Mouse (Mus musculus): ENCODE measurements around the gene Tspan14. TPM values are rescaled to one million over a fixed set of nuclear protein-coding genes. Genes with fewer than 3 reads are reported as not detected.

Gene Tspan14
- polyA plus RNA-seq, 1 experiment from 2014 or later, result 93.4 TPM

GRCm38 (mm10) chr14:40985635-40986034, 19.0 kb upstream of the Tspan14 start:
- ATAC-seq (replicated peaks; ENCODE audit: low FRiP score, low read depth) (no peak), DNase-seq (ENCODE audit: low spot score) (no peak)
- H3K36me3 ChIP-seq (ENCODE audit: insufficient read depth, low read length), result no peaks in the 10 kb centered on the region
- H3K4me2 ChIP-seq (ENCODE audit: low read length), result no peak overlapping the region
- H3K4me1 ChIP-seq (replicated peaks; ENCODE audit: insufficient read depth, low read length), result no peaks in the 10 kb centered on the region
- no peak for TF ChIP-seq CTCF (IDR thresholded peaks at IDR 0.05; ENCODE audit: low read depth)
- no peak overlapping the region for H3K27ac ChIP-seq
- H3K9ac ChIP-seq (ENCODE audit: low read depth, low read length), result no peak overlapping the region
- no peaks in the 10 kb centered on the region for H3K27me3 ChIP-seq (ENCODE audit: insufficient read depth, low read length)
- WGBS, result 63% methylated on average over 4 of the region's 4 CpGs
- no peak overlapping the region for H3K4me3 ChIP-seq (replicated peaks; ENCODE audit: low read depth, low read length)
- H3K9me3 ChIP-seq (replicated peaks; ENCODE audit: low read length), result no peaks in the 10 kb centered on the region

- DNase-seq (ENCODE audit: low spot score) (no peak), ATAC-seq (replicated peaks; ENCODE audit: low FRiP score, low read depth) (no peak)
- H3K27me3 ChIP-seq (ENCODE audit: insufficient read depth, low read length), result no peaks in the 10 kb centered on the region
- no peaks in the 10 kb centered on the region for H3K4me1 ChIP-seq (replicated peaks; ENCODE audit: insufficient read depth, low read length)
- no peak overlapping the region for H3K9ac ChIP-seq (ENCODE audit: low read depth, low read length)
- H3K9me3 ChIP-seq (replicated peaks; ENCODE audit: low read length), result no peaks in the 10 kb centered on the region
- no peak overlapping the region for H3K4me2 ChIP-seq (ENCODE audit: low read length)
- no peak overlapping the region for H3K27ac ChIP-seq
- no peak overlapping the region for H3K4me3 ChIP-seq (replicated peaks; ENCODE audit: low read depth, low read length)
- WGBS, result 68% methylated on average over 1 of the region's 1 CpGs
- H3K36me3 ChIP-seq (ENCODE audit: insufficient read depth, low read length), result no peaks in the 10 kb centered on the region
- no peak for TF ChIP-seq CTCF (IDR thresholded peaks at IDR 0.05; ENCODE audit: low read depth)
Measured at GRCm38 (mm10) chr14:40979723-40980122, 13.1 kb upstream of the Tspan14 start.

DNA sequence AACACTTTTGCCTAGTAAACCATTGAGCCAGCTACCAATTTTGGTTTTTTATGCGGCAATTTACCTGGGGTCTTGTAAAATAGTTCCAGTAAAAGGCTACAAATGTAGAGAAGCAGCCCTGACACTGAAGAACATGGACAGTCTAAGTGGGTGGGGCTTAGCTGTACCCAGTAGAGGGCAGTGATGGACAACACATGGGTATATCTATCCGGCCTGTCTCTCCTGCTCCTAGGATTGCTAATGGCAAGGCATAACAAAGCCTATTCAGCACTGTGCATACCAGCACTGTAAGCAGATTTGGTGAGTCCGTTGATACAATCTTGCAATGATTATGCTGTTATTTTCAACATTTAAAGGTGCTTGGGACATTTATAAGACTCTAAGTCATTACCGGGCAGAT, 12.4 kb upstream of the Tspan14 start:
- no peaks in the 10 kb centered on the region for H3K27me3 ChIP-seq (ENCODE audit: insufficient read depth, low read length)
- peak; percentile 87 for ATAC-seq (replicated peaks; ENCODE audit: low FRiP score, low read depth)
- DNase-seq (ENCODE audit: low spot score), result peak; percentile 92
- no peak overlapping the region for H3K4me2 ChIP-seq (ENCODE audit: low read length)
- no peaks in the 10 kb centered on the region for H3K9me3 ChIP-seq (replicated peaks; ENCODE audit: low read length)
- H3K9ac ChIP-seq (ENCODE audit: low read depth, low read length), result no peak overlapping the region
- no peak overlapping the region for H3K27ac ChIP-seq
- 47% methylated on average over 4 of the region's 4 CpGs for WGBS
- H3K36me3 ChIP-seq (ENCODE audit: insufficient read depth, low read length), result no peaks in the 10 kb centered on the region
- TF ChIP-seq CTCF (IDR thresholded peaks at IDR 0.05; ENCODE audit: low read depth), result peak; percentile 81
- H3K4me3 ChIP-seq (replicated peaks; ENCODE audit: low read depth, low read length), result no peak overlapping the region
- H3K4me1 ChIP-seq (replicated peaks; ENCODE audit: insufficient read depth, low read length), result no peaks in the 10 kb centered on the region

DNA sequence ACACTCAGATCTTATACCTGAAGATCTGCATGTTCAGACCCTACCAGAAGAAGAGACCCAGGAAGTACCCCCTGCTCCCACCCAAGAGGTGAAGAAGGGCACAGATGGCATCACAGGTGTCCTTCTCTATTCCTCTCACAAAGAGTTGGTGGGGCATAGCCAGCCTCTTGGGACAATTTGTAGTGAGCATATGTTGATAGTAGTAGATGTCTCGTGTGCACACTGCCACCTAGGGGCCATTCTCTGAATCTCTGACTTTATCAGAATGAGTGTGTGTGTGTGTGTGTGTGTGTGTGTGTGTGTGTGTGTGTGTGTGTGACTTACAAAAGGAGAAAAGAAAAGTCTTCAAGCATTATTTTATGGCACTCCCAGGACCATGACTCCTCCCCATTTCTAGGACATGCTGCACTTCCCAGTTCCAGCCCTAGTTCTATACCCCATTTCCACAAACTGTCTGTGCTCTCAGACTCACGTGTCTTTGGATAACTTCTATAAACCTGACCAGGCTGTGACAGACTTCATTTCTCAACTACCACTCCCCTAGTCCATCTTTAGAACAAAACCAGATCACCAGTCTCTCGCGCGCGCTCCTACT, 8.6 kb upstream of the Tspan14 start:
- Histone ChIP-seq H3K9me3 (replicated peaks; ENCODE audit: low read length) (no peaks in the 10 kb centered on the region), H3K27ac (no peak overlapping the region), H3K4me3 (replicated peaks; ENCODE audit: low read depth, low read length) (no peak overlapping the region), H3K4me1 (replicated peaks; ENCODE audit: insufficient read depth, low read length) (no peaks in the 10 kb centered on the region), H3K27me3 (ENCODE audit: insufficient read depth, low read length) (no peaks in the 10 kb centered on the region), H3K36me3 (ENCODE audit: insufficient read depth, low read length) (no peaks in the 10 kb centered on the region), H3K4me2 (ENCODE audit: low read length) (no peak overlapping the region), H3K9ac (ENCODE audit: low read depth, low read length) (no peak overlapping the region)
- 73% methylated on average over 6 of the region's 6 CpGs for WGBS
- ATAC-seq (replicated peaks; ENCODE audit: low FRiP score, low read depth), result peak; percentile 77
- TF ChIP-seq CTCF (IDR thresholded peaks at IDR 0.05; ENCODE audit: low read depth), result peak; percentile 90
- peak; percentile 88 for DNase-seq (ENCODE audit: low spot score)

DNA sequence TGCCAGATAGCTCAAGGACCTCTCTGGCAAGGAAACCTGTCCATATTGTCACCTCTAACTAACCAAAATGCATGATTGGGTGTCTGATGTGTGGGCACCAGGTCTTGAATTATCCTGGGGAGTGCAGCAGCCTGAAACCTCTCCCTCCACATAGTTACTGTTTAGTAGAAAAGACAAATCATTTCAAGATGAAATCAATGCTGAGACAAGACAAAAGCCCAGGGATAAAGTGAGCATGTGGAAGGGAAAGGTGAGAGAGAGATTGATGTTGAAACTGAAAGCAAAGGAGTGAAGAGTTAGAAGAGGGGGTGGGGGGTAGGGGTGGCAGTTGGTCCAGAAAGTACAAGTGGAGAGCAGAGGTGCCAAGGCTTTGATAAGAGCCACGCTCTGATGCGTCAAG, 1.4 kb upstream of the Tspan14 start:
- H3K27ac ChIP-seq, result no peak overlapping the region
- H3K9me3 ChIP-seq (replicated peaks; ENCODE audit: low read length), result no peaks in the 10 kb centered on the region
- WGBS, result 85% methylated on average over 2 of the region's 2 CpGs
- peak overlapping the region; percentile 59; the same call in 1 of the 2 replicates for H3K4me2 ChIP-seq (ENCODE audit: low read length)
- no peak overlapping the region for H3K4me3 ChIP-seq (replicated peaks; ENCODE audit: low read depth, low read length)
- H3K36me3 ChIP-seq (ENCODE audit: insufficient read depth, low read length), result no peaks in the 10 kb centered on the region
- H3K4me1 ChIP-seq (replicated peaks; ENCODE audit: insufficient read depth, low read length), result peaks cover 22% of the 10 kb centered on the region; the same call in 1 of the 2 replicates
- H3K27me3 ChIP-seq (ENCODE audit: insufficient read depth, low read length), result no peaks in the 10 kb centered on the region
- no peak for TF ChIP-seq CTCF (IDR thresholded peaks at IDR 0.05; ENCODE audit: low read depth)
- ATAC-seq (replicated peaks; ENCODE audit: low FRiP score, low read depth) (no peak), DNase-seq (ENCODE audit: low spot score) (no peak)
- H3K9ac ChIP-seq (ENCODE audit: low read depth, low read length), result no peak overlapping the region

GRCm38 (mm10) chr14:40967598-40967900, 942 bp upstream of the Tspan14 start:
- no peak for TF ChIP-seq CTCF (IDR thresholded peaks at IDR 0.05; ENCODE audit: low read depth)
- H3K9ac ChIP-seq (ENCODE audit: low read depth, low read length), result peak overlapping the region; percentile 58
- DNase-seq (ENCODE audit: low spot score) (no peak), ATAC-seq (replicated peaks; ENCODE audit: low FRiP score, low read depth) (no peak)
- no peaks in the 10 kb centered on the region for H3K36me3 ChIP-seq (ENCODE audit: insufficient read depth, low read length)
- peak overlapping the region; percentile 88 for H3K27ac ChIP-seq
- WGBS, result 4% methylated on average over 6 of the region's 6 CpGs
- no peaks in the 10 kb centered on the region for H3K27me3 ChIP-seq (ENCODE audit: insufficient read depth, low read length)
- peak overlapping the region; percentile 59 for H3K4me2 ChIP-seq (ENCODE audit: low read length)
- peak overlapping the region; percentile 37 for H3K4me3 ChIP-seq (replicated peaks; ENCODE audit: low read depth, low read length)
- no peaks in the 10 kb centered on the region for H3K9me3 ChIP-seq (replicated peaks; ENCODE audit: low read length)
- peaks cover 27% of the 10 kb centered on the region; the same call in 1 of the 2 replicates for H3K4me1 ChIP-seq (replicated peaks; ENCODE audit: insufficient read depth, low read length)
